Mouse (Mus musculus) thymus, adult 2 months (tissue): ENCODE measurements around the gene Sorbs2. TPM values are rescaled to one million over a fixed set of nuclear protein-coding genes. Genes with fewer than 3 reads are reported as not detected.

Experiments
- DNase-seq: peaks from one replicate; pipeline ENCODE4 v3.0.0; 2021
- H3K27ac ChIP-seq: fragments of 200-500 bp; 2 replicates; pipeline ENCODE4 v1.5.1; 2012; ENCODE audit warnings: low read length, control low read depth; ENCODE audit not compliant: control insufficient read depth, insufficient read depth
- H3K27me3 ChIP-seq: fragments of 200-500 bp; 2 replicates; pipeline ENCODE4 v1.6.1; 2012; ENCODE audit warnings: mild to moderate bottlenecking, low read length, moderate library complexity, mixed read lengths; ENCODE audit not compliant: control insufficient read depth, insufficient read depth
- H3K36me3 ChIP-seq: fragments of 200-500 bp; 2 replicates; pipeline ENCODE4 v1.6.1; 2012; ENCODE audit warnings: mild to moderate bottlenecking, low read length, moderate library complexity; ENCODE audit not compliant: control insufficient read depth, insufficient read depth
- H3K4me1 ChIP-seq: fragments of 200-500 bp; replicated peaks from 2 replicates; pipeline ENCODE4 v1.6.1; 2012; ENCODE audit warnings: low read length; ENCODE audit not compliant: control insufficient read depth, insufficient read depth
- H3K4me3 ChIP-seq: fragments of 200-500 bp; 2 replicates; pipeline ENCODE4 v1.5.1; 2012; ENCODE audit warnings: mild to moderate bottlenecking, low read length, control low read depth, moderate library complexity; ENCODE audit not compliant: control insufficient read depth, insufficient read depth
- CTCF ChIP-seq: fragments of 200-500 bp; IDR thresholded peaks from 2 replicates; pipeline ENCODE4 v1.5.1; 2012; ENCODE audit warnings: mild to moderate bottlenecking, control low read depth, low read length, moderate library complexity, borderline replicate concordance; ENCODE audit not compliant: control insufficient read depth, poor library complexity, insufficient read depth; ENCODE audit errors: extremely low read depth
- POLR2A ChIP-seq: fragments of 200-500 bp; IDR thresholded peaks from 2 replicates; pipeline ENCODE4 v1.6.1; 2012; ENCODE audit warnings: mild to moderate bottlenecking, low read length, control low read depth, moderate library complexity; ENCODE audit not compliant: control insufficient read depth, poor library complexity, insufficient read depth; ENCODE audit errors: extremely low read depth
- WGBS: fragments of 180-500 bp; shearing (Covaris S2); methylation state at CpG from one replicate; pipeline ENCODE4 v1.1.7; 2018; 5-methylcytosine and 5-hydroxymethylcytosine counted together
- polyA plus RNA-seq: library from polyadenylated mRNA; depleted of rRNA; stranded (reverse); fragments of >200 nt; gene quantifications from 2 replicates; pipeline ENCODE4 v1.2.3, GENCODE M21; 2012

The Sorbs2 gene
- polyA plus RNA-seq, 1 experiment = 9.0 TPM

- no peak overlapping the region for H3K4me3 ChIP-seq
- no peaks in the 10 kb centered on the region for H3K36me3 ChIP-seq
- 81% methylated on average over 8 of the region's 8 CpGs for WGBS
- no peak for DNase-seq
- H3K4me1 ChIP-seq = no peaks in the 10 kb centered on the region
- no peaks in the 10 kb centered on the region for H3K27me3 ChIP-seq
- H3K27ac ChIP-seq = no peak overlapping the region
- TF ChIP-seq CTCF = no peak
- no peak for TF ChIP-seq POLR2A
These were observed 123.4 kb downstream of the Sorbs2 start for GRCm38 (mm10) chr8:45631023-45631422.

- WGBS = 91% methylated on average over 6 of the region's 6 CpGs
These were observed 127.6 kb downstream of the Sorbs2 start for GRCm38 (mm10) chr8:45635155-45635554.

GRCm38 (mm10) chr8:45637745-45638144, 130.2 kb downstream of the Sorbs2 start:
- no peak for DNase-seq
- Histone ChIP-seq H3K27me3 (no peaks in the 10 kb centered on the region), H3K4me3 (no peak overlapping the region), H3K36me3 (no peaks in the 10 kb centered on the region), H3K27ac (no peak overlapping the region), H3K4me1 (no peaks in the 10 kb centered on the region)
- 96% methylated on average over 1 of the region's 1 CpGs for WGBS
- TF ChIP-seq CTCF = no peak

More at GRCm38 (mm10) chr8:45635155-45635554, 127.6 kb downstream of the Sorbs2 start:
- DNase-seq = no peak
- H3K36me3 ChIP-seq = no peaks in the 10 kb centered on the region
- no peak overlapping the region for H3K27ac ChIP-seq
- no peaks in the 10 kb centered on the region for H3K4me1 ChIP-seq
- no peak overlapping the region for H3K4me3 ChIP-seq
- TF ChIP-seq POLR2A (no peak), CTCF (no peak)
- no peaks in the 10 kb centered on the region for H3K27me3 ChIP-seq

GRCm38 (mm10) chr8:45639444-45639843, 131.9 kb downstream of the Sorbs2 start:
- no peak for DNase-seq
- Histone ChIP-seq H3K27ac (no peak overlapping the region), H3K4me1 (no peaks in the 10 kb centered on the region), H3K27me3 (no peaks in the 10 kb centered on the region), H3K4me3 (no peak overlapping the region), H3K36me3 (no peaks in the 10 kb centered on the region)
- TF ChIP-seq CTCF = no peak

GRCm38 (mm10) chr8:45644651-45645050, 137.1 kb downstream of the Sorbs2 start:
- H3K4me3 ChIP-seq = no peak overlapping the region
- WGBS = 91% methylated on average over 2 of the region's 2 CpGs
- H3K36me3 ChIP-seq = no peaks in the 10 kb centered on the region
- H3K27me3 ChIP-seq = no peaks in the 10 kb centered on the region
- H3K27ac ChIP-seq = no peak overlapping the region
- no peaks in the 10 kb centered on the region for H3K4me1 ChIP-seq
- DNase-seq = no peak
- TF ChIP-seq CTCF (no peak), POLR2A (no peak)

GRCm38 (mm10) chr8:45649063-45649462, 141.5 kb downstream of the Sorbs2 start:
- no peak for TF ChIP-seq CTCF
- no peak for TF ChIP-seq POLR2A

GRCm38 (mm10) chr8:45649966-45650365, 142.4 kb downstream of the Sorbs2 start:
- TF ChIP-seq CTCF (no peak), POLR2A (no peak)
- DNase-seq = no peak

More at GRCm38 (mm10) chr8:45649063-45649462, 141.5 kb downstream of the Sorbs2 start:
- Histone ChIP-seq H3K4me1 (no peaks in the 10 kb centered on the region), H3K36me3 (no peaks in the 10 kb centered on the region), H3K27me3 (no peaks in the 10 kb centered on the region), H3K27ac (no peak overlapping the region), H3K4me3 (no peak overlapping the region)
- DNase-seq = no peak
- WGBS = 93% methylated on average over 7 of the region's 7 CpGs

More at GRCm38 (mm10) chr8:45649966-45650365, 142.4 kb downstream of the Sorbs2 start:
- Histone ChIP-seq H3K27ac (no peak overlapping the region), H3K4me1 (no peaks in the 10 kb centered on the region), H3K36me3 (no peaks in the 10 kb centered on the region), H3K4me3 (no peak overlapping the region), H3K27me3 (no peaks in the 10 kb centered on the region)
- 80% methylated on average over 5 of the region's 5 CpGs for WGBS
